Mouse (Mus musculus): ENCODE measurements around the gene Arhgap9. TPM values are rescaled to one million over a fixed set of nuclear protein-coding genes. Genes with fewer than 3 reads are reported as not detected.

Arhgap9 gene
- polyA plus RNA-seq, 1 experiment from 2014 or later, result 3.2 TPM

GRCm38 (mm10) chr10:127350594-127351284 is 29.0 kb downstream of the Arhgap9 start:
- DNase-seq (peak; percentile 89), ATAC-seq (ENCODE audit: insufficient read depth) (peak; percentile 82)
- H3K27ac ChIP-seq (ENCODE audit: low read depth), result no peak overlapping the region
- 8% methylated on average over 24 of the region's 24 CpGs for WGBS
- peak overlapping the region; percentile 55 for H3K4me2 ChIP-seq
- no peaks in the 10 kb centered on the region for H3K27me3 ChIP-seq (ENCODE audit: insufficient read depth, low read length)
- H3K9ac ChIP-seq, result 0 out of 2 replicates have a peak overlapping the region, but pooled peaks have one; percentile 34
- peak overlapping the region; percentile 17; the same call in 1 of the 2 replicates for H3K4me3 ChIP-seq (ENCODE audit: low read depth, low read length)
- H3K4me1 ChIP-seq (ENCODE audit: insufficient read depth), result no peaks in the 10 kb centered on the region
- TF ChIP-seq CTCF (IDR thresholded peaks at IDR 0.05; ENCODE audit: low read depth), result peak; percentile 92
- no peaks in the 10 kb centered on the region for H3K9me3 ChIP-seq (ENCODE audit: low read depth, low read length)
- H3K36me3 ChIP-seq (ENCODE audit: insufficient read depth), result no peaks in the 10 kb centered on the region

- TF ChIP-seq CTCF (IDR thresholded peaks at IDR 0.05; ENCODE audit: low read depth), result no peak; the same call in 1 of the 2 replicates
- ATAC-seq (ENCODE audit: insufficient read depth), result no peak
- H3K9ac ChIP-seq, result no peak overlapping the region
- H3K27ac ChIP-seq (ENCODE audit: low read depth), result no peak overlapping the region
- no peak overlapping the region for H3K4me3 ChIP-seq (ENCODE audit: low read depth, low read length)
- H3K4me1 ChIP-seq (ENCODE audit: insufficient read depth), result no peaks in the 10 kb centered on the region
- no peak for DNase-seq
- H3K4me2 ChIP-seq, result peak overlapping the region; percentile 55
- no peaks in the 10 kb centered on the region for H3K27me3 ChIP-seq (ENCODE audit: insufficient read depth, low read length)
- no peaks in the 10 kb centered on the region for H3K9me3 ChIP-seq (ENCODE audit: low read depth, low read length)
- H3K36me3 ChIP-seq (ENCODE audit: insufficient read depth), result no peaks in the 10 kb centered on the region
- 79% methylated on average over 8 of the region's 8 CpGs for WGBS
These were observed 29.5 kb downstream of the Arhgap9 start for GRCm38 (mm10) chr10:127351285-127351595.

- H3K4me3 ChIP-seq (ENCODE audit: low read depth, low read length), result no peak overlapping the region
- no peak for TF ChIP-seq CTCF (IDR thresholded peaks at IDR 0.05; ENCODE audit: low read depth)
- H3K27me3 ChIP-seq (ENCODE audit: insufficient read depth, low read length), result no peaks in the 10 kb centered on the region
- ATAC-seq (ENCODE audit: insufficient read depth), result no peak
- WGBS, result 67% methylated on average over 8 of the region's 8 CpGs
- no peaks in the 10 kb centered on the region for H3K9me3 ChIP-seq (ENCODE audit: low read depth, low read length)
- no peaks in the 10 kb centered on the region for H3K36me3 ChIP-seq (ENCODE audit: insufficient read depth)
- H3K9ac ChIP-seq, result no peak overlapping the region
- DNase-seq, result no peak
- H3K4me2 ChIP-seq, result no peak overlapping the region
- H3K27ac ChIP-seq (ENCODE audit: low read depth), result no peak overlapping the region
- no peaks in the 10 kb centered on the region for H3K4me1 ChIP-seq (ENCODE audit: insufficient read depth)
These were observed 30.0 kb downstream of the Arhgap9 start for GRCm38 (mm10) chr10:127351719-127352118.

- WGBS, result 82% methylated on average over 9 of the region's 9 CpGs
- no peak for TF ChIP-seq CTCF (IDR thresholded peaks at IDR 0.05; ENCODE audit: low read depth)
These were observed 30.4 kb downstream of the Arhgap9 start for GRCm38 (mm10) chr10:127352187-127352586.

GRCm38 (mm10) chr10:127352766-127353165 is 31.0 kb downstream of the Arhgap9 start:
- ATAC-seq (ENCODE audit: insufficient read depth) (no peak), DNase-seq (no peak)
- WGBS, result 90% methylated on average over 11 of the region's 11 CpGs
- Histone ChIP-seq H3K27me3 (ENCODE audit: insufficient read depth, low read length) (no peaks in the 10 kb centered on the region), H3K36me3 (ENCODE audit: insufficient read depth) (no peaks in the 10 kb centered on the region), H3K4me1 (ENCODE audit: insufficient read depth) (no peaks in the 10 kb centered on the region), H3K9me3 (ENCODE audit: low read depth, low read length) (no peaks in the 10 kb centered on the region), H3K4me2 (no peak overlapping the region), H3K4me3 (ENCODE audit: low read depth, low read length) (no peak overlapping the region), H3K27ac (ENCODE audit: low read depth) (no peak overlapping the region), H3K9ac (no peak overlapping the region)
- no peak for TF ChIP-seq CTCF (IDR thresholded peaks at IDR 0.05; ENCODE audit: low read depth)

More at GRCm38 (mm10) chr10:127352187-127352586, 30.4 kb downstream of the Arhgap9 start:
- no peaks in the 10 kb centered on the region for H3K27me3 ChIP-seq (ENCODE audit: insufficient read depth, low read length)
- DNase-seq (no peak), ATAC-seq (ENCODE audit: insufficient read depth) (no peak)
- no peak overlapping the region for H3K4me2 ChIP-seq
- no peak overlapping the region for H3K27ac ChIP-seq (ENCODE audit: low read depth)
- H3K36me3 ChIP-seq (ENCODE audit: insufficient read depth), result no peaks in the 10 kb centered on the region
- no peaks in the 10 kb centered on the region for H3K4me1 ChIP-seq (ENCODE audit: insufficient read depth)
- no peak overlapping the region for H3K4me3 ChIP-seq (ENCODE audit: low read depth, low read length)
- H3K9ac ChIP-seq, result no peak overlapping the region
- no peaks in the 10 kb centered on the region for H3K9me3 ChIP-seq (ENCODE audit: low read depth, low read length)

- WGBS, result 74% methylated on average over 18 of the region's 18 CpGs
- no peaks in the 10 kb centered on the region for H3K36me3 ChIP-seq (ENCODE audit: insufficient read depth)
- peak; percentile 24 for DNase-seq
- H3K4me2 ChIP-seq, result no peak within 1 kb of the TSS
- peak; percentile 57 for TF ChIP-seq CTCF (IDR thresholded peaks at IDR 0.05; ENCODE audit: low read depth)
- H3K4me1 ChIP-seq (ENCODE audit: insufficient read depth), result no peaks in the 10 kb centered on the region
- no peak within 1 kb of the TSS for H3K4me3 ChIP-seq (ENCODE audit: low read depth, low read length)
- H3K27ac ChIP-seq (ENCODE audit: low read depth), result no peak within 1 kb of the TSS
- H3K9ac ChIP-seq, result no peak within 1 kb of the TSS
- no peaks in the 10 kb centered on the region for H3K27me3 ChIP-seq (ENCODE audit: insufficient read depth, low read length)
- no peaks in the 10 kb centered on the region for H3K9me3 ChIP-seq (ENCODE audit: low read depth, low read length)
- ATAC-seq (ENCODE audit: insufficient read depth), result no peak
These were observed 32.4 kb downstream of the Arhgap9 start, which contains the start of gene Inhbe for GRCm38 (mm10) chr10:127353909-127354895. Gene Inhbe, minus strand, starts transcription at chr10:127354411.

DNA sequence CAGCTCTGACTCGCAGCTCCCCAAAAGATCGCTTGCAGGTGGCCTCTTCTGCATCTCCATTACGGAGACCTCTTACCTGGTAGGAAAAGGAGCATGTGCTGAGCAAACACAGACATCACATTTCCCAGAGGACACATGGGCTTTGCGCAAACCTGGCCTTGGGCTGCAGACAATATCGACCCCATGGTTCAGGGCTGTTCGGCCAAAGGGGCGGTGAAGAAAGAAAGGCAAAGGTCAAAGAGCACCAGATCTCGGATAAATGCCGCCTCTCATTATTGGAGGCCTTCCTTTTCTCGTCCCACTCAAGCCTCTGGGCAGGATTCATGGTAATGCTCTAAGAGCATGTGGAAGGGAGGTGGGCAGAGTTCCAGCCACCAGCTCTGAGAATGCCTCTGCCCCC is 33.6 kb downstream of the Arhgap9 start:
- H3K9me3 ChIP-seq (ENCODE audit: low read depth, low read length), result no peaks in the 10 kb centered on the region
- no peaks in the 10 kb centered on the region for H3K4me1 ChIP-seq (ENCODE audit: insufficient read depth)
- no peak overlapping the region for H3K27ac ChIP-seq (ENCODE audit: low read depth)
- ATAC-seq (ENCODE audit: insufficient read depth), result no peak
- no peak overlapping the region for H3K4me3 ChIP-seq (ENCODE audit: low read depth, low read length)
- no peak for TF ChIP-seq CTCF (IDR thresholded peaks at IDR 0.05; ENCODE audit: low read depth)
- 60% methylated on average over 10 of the region's 10 CpGs for WGBS
- no peaks in the 10 kb centered on the region for H3K36me3 ChIP-seq (ENCODE audit: insufficient read depth)
- no peak overlapping the region for H3K9ac ChIP-seq
- no peak for DNase-seq
- H3K4me2 ChIP-seq, result no peak overlapping the region
- no peaks in the 10 kb centered on the region for H3K27me3 ChIP-seq (ENCODE audit: insufficient read depth, low read length)

Data from lung, embryonic 14.5 days (tissue).